Mouse (Mus musculus): ENCODE measurements around the gene Fam110a. TPM values are rescaled to one million over a fixed set of nuclear protein-coding genes. Genes with fewer than 3 reads are reported as not detected.

Gene Fam110a
- polyA plus RNA-seq, 1 experiment from 2014 or later: 34.0 TPM

- Histone ChIP-seq H3K36me3 (ENCODE audit: control insufficient read depth, insufficient read depth, low read length) (no peaks in the 10 kb centered on the region), H3K27ac (ENCODE audit: low read length) (peak overlapping the region; percentile 26; the same call in 1 of the 2 replicates), H3K9ac (ENCODE audit: low read length) (no peak overlapping the region), H3K9me3 (ENCODE audit: control insufficient read depth, low read length) (no peaks in the 10 kb centered on the region), H3K4me3 (ENCODE audit: low read length) (no peak overlapping the region), H3K4me1 (replicated peaks; ENCODE audit: control insufficient read depth, insufficient read depth, low read length) (peaks cover 44% of the 10 kb centered on the region), H3K4me2 (ENCODE audit: low read depth, low read length) (0 out of 2 replicates have a peak overlapping the region, but pooled peaks have one; percentile 13), H3K27me3 (ENCODE audit: control insufficient read depth, insufficient read depth, low read depth, low read length) (no peaks in the 10 kb centered on the region)
- 57% methylated on average over 3 of the region's 3 CpGs for WGBS
- no peak for ATAC-seq (ENCODE audit: low read depth)
Observed at GRCm38 (mm10) chr2:151976067-151976466, 4.0 kb downstream of the Fam110a start.

- no peaks in the 10 kb centered on the region for H3K27me3 ChIP-seq (ENCODE audit: control insufficient read depth, insufficient read depth, low read depth, low read length)
- no peak overlapping the region for H3K4me3 ChIP-seq (ENCODE audit: low read length)
- H3K4me2 ChIP-seq (ENCODE audit: low read depth, low read length): no peak overlapping the region
- 85% methylated on average over 5 of the region's 5 CpGs for WGBS
- H3K4me1 ChIP-seq (replicated peaks; ENCODE audit: control insufficient read depth, insufficient read depth, low read length): peaks cover 46% of the 10 kb centered on the region
- no peak for ATAC-seq (ENCODE audit: low read depth)
- H3K36me3 ChIP-seq (ENCODE audit: control insufficient read depth, insufficient read depth, low read length): no peaks in the 10 kb centered on the region
- H3K9ac ChIP-seq (ENCODE audit: low read length): no peak overlapping the region
- H3K9me3 ChIP-seq (ENCODE audit: control insufficient read depth, low read length): no peaks in the 10 kb centered on the region
- no peak overlapping the region for H3K27ac ChIP-seq (ENCODE audit: low read length)
Observed at GRCm38 (mm10) chr2:151975295-151975694, 4.7 kb downstream of the Fam110a start.

GRCm38 (mm10) chr2:151973595-151974562 is 6.1 kb downstream of the Fam110a start:
- Histone ChIP-seq H3K27me3 (ENCODE audit: control insufficient read depth, insufficient read depth, low read depth, low read length) (no peaks in the 10 kb centered on the region), H3K9me3 (ENCODE audit: control insufficient read depth, low read length) (no peaks in the 10 kb centered on the region), H3K36me3 (ENCODE audit: control insufficient read depth, insufficient read depth, low read length) (peaks cover 11% of the 10 kb centered on the region), H3K4me2 (ENCODE audit: low read depth, low read length) (peak overlapping the region; percentile 65), H3K27ac (ENCODE audit: low read length) (peak overlapping the region; percentile 60), H3K4me3 (ENCODE audit: low read length) (peak overlapping the region; percentile 43), H3K9ac (ENCODE audit: low read length) (peak overlapping the region; percentile 57), H3K4me1 (replicated peaks; ENCODE audit: control insufficient read depth, insufficient read depth, low read length) (peaks cover 45% of the 10 kb centered on the region)
- peak; percentile 26; the same call in 1 of the 2 replicates for ATAC-seq (ENCODE audit: low read depth)
- WGBS: 22% methylated on average over 36 of the region's 36 CpGs

- Histone ChIP-seq H3K36me3 (ENCODE audit: control insufficient read depth, insufficient read depth, low read length) (peaks cover 15% of the 10 kb centered on the region), H3K27me3 (ENCODE audit: control insufficient read depth, insufficient read depth, low read depth, low read length) (no peaks in the 10 kb centered on the region), H3K9me3 (ENCODE audit: control insufficient read depth, low read length) (no peaks in the 10 kb centered on the region), H3K4me1 (replicated peaks; ENCODE audit: control insufficient read depth, insufficient read depth, low read length) (peaks cover 37% of the 10 kb centered on the region), H3K9ac (ENCODE audit: low read length) (peak overlapping the region; percentile 57), H3K27ac (ENCODE audit: low read length) (peak overlapping the region; percentile 51), H3K4me3 (ENCODE audit: low read length) (peak overlapping the region; percentile 43), H3K4me2 (ENCODE audit: low read depth, low read length) (peak overlapping the region; percentile 65)
- 26% methylated on average over 23 of the region's 23 CpGs for WGBS
- 0 out of 2 replicates have a peak, but pooled peaks have one; percentile 11 for ATAC-seq (ENCODE audit: low read depth)
Observed at GRCm38 (mm10) chr2:151972880-151973594, 7.0 kb downstream of the Fam110a start.

GRCm38 (mm10) chr2:151971748-151972147 is 8.3 kb downstream of the Fam110a start:
- H3K9me3 ChIP-seq (ENCODE audit: control insufficient read depth, low read length): no peaks in the 10 kb centered on the region
- H3K4me1 ChIP-seq (replicated peaks; ENCODE audit: control insufficient read depth, insufficient read depth, low read length): peaks cover 31% of the 10 kb centered on the region
- H3K27me3 ChIP-seq (ENCODE audit: control insufficient read depth, insufficient read depth, low read depth, low read length): no peaks in the 10 kb centered on the region
- H3K4me3 ChIP-seq (ENCODE audit: low read length): no peak overlapping the region
- no peak overlapping the region for H3K4me2 ChIP-seq (ENCODE audit: low read depth, low read length)
- 68% methylated on average over 5 of the region's 5 CpGs for WGBS
- no peak overlapping the region for H3K9ac ChIP-seq (ENCODE audit: low read length)
- ATAC-seq (ENCODE audit: low read depth): no peak
- H3K36me3 ChIP-seq (ENCODE audit: control insufficient read depth, insufficient read depth, low read length): peaks cover 15% of the 10 kb centered on the region
- H3K27ac ChIP-seq (ENCODE audit: low read length): no peak overlapping the region

GRCm38 (mm10) chr2:151970191-151971172 is 9.5 kb downstream of the Fam110a start:
- ATAC-seq (ENCODE audit: low read depth): peak; percentile 91
- peak overlapping the region; percentile 36 for H3K4me3 ChIP-seq (ENCODE audit: low read length)
- peak overlapping the region; percentile 56 for H3K9ac ChIP-seq (ENCODE audit: low read length)
- H3K27ac ChIP-seq (ENCODE audit: low read length): peak overlapping the region; percentile 76
- no peaks in the 10 kb centered on the region for H3K27me3 ChIP-seq (ENCODE audit: control insufficient read depth, insufficient read depth, low read depth, low read length)
- H3K9me3 ChIP-seq (ENCODE audit: control insufficient read depth, low read length): no peaks in the 10 kb centered on the region
- peaks cover 15% of the 10 kb centered on the region for H3K36me3 ChIP-seq (ENCODE audit: control insufficient read depth, insufficient read depth, low read length)
- peaks cover 29% of the 10 kb centered on the region for H3K4me1 ChIP-seq (replicated peaks; ENCODE audit: control insufficient read depth, insufficient read depth, low read length)
- 40% methylated on average over 53 of the region's 53 CpGs for WGBS
- H3K4me2 ChIP-seq (ENCODE audit: low read depth, low read length): peak overlapping the region; percentile 57

GRCm38 (mm10) chr2:151969396-151969795 is 10.6 kb downstream of the Fam110a start:
- peaks cover 15% of the 10 kb centered on the region for H3K36me3 ChIP-seq (ENCODE audit: control insufficient read depth, insufficient read depth, low read length)
- H3K4me1 ChIP-seq (replicated peaks; ENCODE audit: control insufficient read depth, insufficient read depth, low read length): peaks cover 26% of the 10 kb centered on the region
- ATAC-seq (ENCODE audit: low read depth): no peak
- H3K4me3 ChIP-seq (ENCODE audit: low read length): no peak overlapping the region
- no peak overlapping the region for H3K27ac ChIP-seq (ENCODE audit: low read length)
- H3K9ac ChIP-seq (ENCODE audit: low read length): no peak overlapping the region
- no peaks in the 10 kb centered on the region for H3K27me3 ChIP-seq (ENCODE audit: control insufficient read depth, insufficient read depth, low read depth, low read length)
- WGBS: 85% methylated on average over 6 of the region's 6 CpGs
- H3K9me3 ChIP-seq (ENCODE audit: control insufficient read depth, low read length): no peaks in the 10 kb centered on the region
- H3K4me2 ChIP-seq (ENCODE audit: low read depth, low read length): no peak overlapping the region

- Histone ChIP-seq H3K4me3 (ENCODE audit: low read length) (no peak overlapping the region), H3K27me3 (ENCODE audit: control insufficient read depth, insufficient read depth, low read depth, low read length) (no peaks in the 10 kb centered on the region), H3K36me3 (ENCODE audit: control insufficient read depth, insufficient read depth, low read length) (peaks cover 15% of the 10 kb centered on the region), H3K4me1 (replicated peaks; ENCODE audit: control insufficient read depth, insufficient read depth, low read length) (peaks cover 25% of the 10 kb centered on the region), H3K9me3 (ENCODE audit: control insufficient read depth, low read length) (no peaks in the 10 kb centered on the region), H3K27ac (ENCODE audit: low read length) (no peak overlapping the region), H3K4me2 (ENCODE audit: low read depth, low read length) (no peak overlapping the region), H3K9ac (ENCODE audit: low read length) (no peak overlapping the region)
- no peak for ATAC-seq (ENCODE audit: low read depth)
- 83% methylated on average over 7 of the region's 7 CpGs for WGBS
Observed at GRCm38 (mm10) chr2:151968986-151969385, 11.0 kb downstream of the Fam110a start.
